20 mouse cellular contexts compared by ENCODE assay signal in the genomic region with DNA sequence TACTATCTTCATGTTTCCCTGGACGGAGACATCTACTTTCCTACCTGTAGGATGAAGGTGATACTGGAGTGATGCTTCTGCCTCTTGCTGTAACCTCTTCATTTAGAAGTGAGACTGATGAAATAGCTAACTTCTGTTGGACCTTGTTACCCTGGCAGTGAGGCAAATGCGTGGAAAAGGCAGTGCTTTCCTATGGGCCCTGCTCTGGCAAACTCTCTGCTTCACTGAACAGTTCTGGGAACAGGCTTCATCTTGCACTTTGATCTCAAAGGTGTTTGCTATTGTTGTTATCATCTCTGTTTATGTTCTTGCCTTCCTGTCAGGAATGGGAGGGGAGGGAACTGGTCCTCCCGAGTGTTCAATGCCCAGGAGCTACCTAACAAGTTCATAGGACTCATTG. TPM values are rescaled to one million over a fixed set of nuclear protein-coding genes. Genes with fewer than 3 reads are reported as not detected.
"Had no signal": no experiment of that assay in that cellular context is flagged by ENCODE, and none has a peak within 500 bp of the region (broad histone marks: within the 10 kb centered on the region; RNA-seq: fewer than 3 reads in every experiment).

No protein-coding gene starts in this region.

- ATAC-seq: intestine, embryonic 16.5 days; lung, postnatal 0 days; midbrain, embryonic 13.5 days had no signal

- H3K27me3 ChIP-seq: liver, embryonic 15.5 days; midbrain, embryonic 13.5 days; stomach, embryonic 15.5 days had no signal

- DNase-seq: layer of hippocampus, adult 9-11 months; lung, adult 2 months; lung, postnatal 36 days; right cerebral cortex, postnatal 14 days; thymus, postnatal 36 days had no signal

- H3K9ac ChIP-seq: liver, embryonic 15.5 days; midbrain, embryonic 13.5 days; stomach, embryonic 15.5 days had no signal

- H3K36me3 ChIP-seq: limb, embryonic 10.5 days; liver, embryonic 15.5 days; midbrain, embryonic 13.5 days; stomach, embryonic 15.5 days had no signal

- H3K9me3 ChIP-seq: limb, embryonic 10.5 days; liver, embryonic 15.5 days; midbrain, embryonic 13.5 days; stomach, embryonic 15.5 days had no signal

- H3K4me3 ChIP-seq: limb, embryonic 10.5 days; liver, embryonic 15.5 days; midbrain, embryonic 13.5 days; stomach, embryonic 15.5 days had no signal

- H3K4me2 ChIP-seq: liver, embryonic 11.5 days; liver, embryonic 15.5 days; midbrain, embryonic 13.5 days; stomach, embryonic 15.5 days had no signal

- H3K27ac ChIP-seq: limb, embryonic 10.5 days; liver, embryonic 15.5 days; midbrain, embryonic 13.5 days; stomach, embryonic 15.5 days had no signal

- H3K4me1 ChIP-seq: limb, embryonic 10.5 days; liver, embryonic 15.5 days; midbrain, embryonic 13.5 days; stomach, embryonic 15.5 days had no signal

RNA-seq across cellular contexts. Expression of a gene that starts 3.4 kb away (rescaled TPM):
- total RNA-seq: layer of hippocampus, adult 18-20 months; left cerebral cortex, postnatal 14 days; megakaryocyte progenitor cell, adult 5-6 weeks; midbrain, postnatal 0 days had no signal
- polyA plus RNA-seq: intestine, embryonic 16.5 days; limb, embryonic 10.5 days; limb, embryonic 14.5 days; liver, embryonic 11.5 days; liver, embryonic 15.5 days; lung, adult 2 months; lung, postnatal 0 days; midbrain, embryonic 13.5 days; midbrain, postnatal 0 days; neural tube, embryonic 14.5 days; spleen, adult 2 months; stomach, embryonic 15.5 days; thymus, postnatal 0 days had no signal
